Mouse (Mus musculus) MEL (cell line): Measurements from ENCODE around the gene Kcnc3.

Source experiments
- CTCF ChIP-seq, 3 experiments: IDR thresholded peaks in 2 of 3; conservative IDR thresholded peaks in 1 of 3; 2 replicates each; pipeline ENCODE4 v1.5.1; 2011 to 2012; ENCODE audit warnings: low read length in 3 of 3, low read depth in 2 of 3, mild to moderate bottlenecking in 2 of 3, improper control_type of control experiment in 1 of 3, inconsistent platforms in 1 of 3, mixed read lengths in 1 of 3, moderate library complexity in 1 of 3; ENCODE audit not compliant: control insufficient read depth in 1 of 3, insufficient read depth in 1 of 3, poor library complexity in 1 of 3, severe bottlenecking in 1 of 3
- GABPA ChIP-seq: IDR thresholded peaks from 2 replicates; pipeline ENCODE4 v1.6.1; 2012; ENCODE audit warnings: low read depth, mild to moderate bottlenecking, inconsistent platforms, low read length, improper control_type of control experiment, moderate library complexity
- MAX ChIP-seq: IDR thresholded peaks from 2 replicates; pipeline ENCODE4 v1.6.1; 2011; ENCODE audit warnings: low read length, improper control_type of control experiment
- MAZ ChIP-seq: IDR thresholded peaks from 2 replicates; pipeline ENCODE4 v1.6.1; 2012; ENCODE audit warnings: low read depth, mild to moderate bottlenecking, inconsistent platforms, low read length, improper control_type of control experiment
- POLR2A ChIP-seq, 2 experiments: IDR thresholded peaks; 2 replicates each; pipeline ENCODE4 v1.6.1; 2011 to 2012; ENCODE audit warnings: low read length in 2 of 2, mild to moderate bottlenecking in 2 of 2, control low read depth in 1 of 2, improper control_type of control experiment in 1 of 2, low read depth in 1 of 2, moderate library complexity in 1 of 2; ENCODE audit not compliant: control insufficient read depth in 1 of 2, insufficient read depth in 1 of 2, poor library complexity in 1 of 2
- POLR2AphosphoS5 ChIP-seq: IDR thresholded peaks from 2 replicates; pipeline ENCODE4 v1.6.1; 2012; ENCODE audit warnings: low read depth, borderline replicate concordance, mild to moderate bottlenecking, inconsistent platforms, low read length, moderate library complexity, mixed read lengths
- RCOR1 ChIP-seq: IDR thresholded peaks from 2 replicates; pipeline ENCODE4 v1.6.1; 2012; ENCODE audit warnings: low read depth, mild to moderate bottlenecking, inconsistent platforms, low read length, improper control_type of control experiment
- TBP ChIP-seq: IDR thresholded peaks from 2 replicates; pipeline ENCODE4 v1.8.0; 2011; ENCODE audit warnings: low read depth, low read length, improper control_type of control experiment
- UBTF ChIP-seq: IDR thresholded peaks from 2 replicates; pipeline ENCODE4 v1.6.1; 2012; ENCODE audit warnings: low read depth, mild to moderate bottlenecking, inconsistent platforms, low read length, improper control_type of control experiment, moderate library complexity, borderline replicate concordance; ENCODE audit not compliant: insufficient read depth
- ZC3H11A ChIP-seq: IDR thresholded peaks from 2 replicates; pipeline ENCODE4 v1.6.1; 2012; ENCODE audit warnings: low read depth, mild to moderate bottlenecking, inconsistent platforms, low read length, improper control_type of control experiment

GRCm38 (mm10) chr7:44593051-44593450 lies 2.6 kb downstream of the Kcnc3 start:
- no peak for TF ChIP-seq CTCF (IDR thresholded peaks at IDR 0.05 in 2 of 3, conservative IDR thresholded peaks at IDR 0.05 in 1 of 3; ENCODE audit: control insufficient read depth in 1 of 3, insufficient read depth in 1 of 3, low read depth in 2 of 3, low read length in 3 of 3, poor library complexity in 1 of 3, severe bottlenecking in 1 of 3)
- TF ChIP-seq GABPA = no peak
- TF ChIP-seq POLR2AphosphoS5 = no peak
- TF ChIP-seq MAX = no peak
- TF ChIP-seq TBP = no peak
- TF ChIP-seq UBTF = no peak
- no peak for TF ChIP-seq POLR2A (IDR thresholded peaks at IDR 0.05; ENCODE audit: control insufficient read depth in 1 of 2, insufficient read depth in 1 of 2, low read depth in 1 of 2, low read length in 2 of 2, poor library complexity in 1 of 2)
- no peak for TF ChIP-seq ZC3H11A
- no peak for TF ChIP-seq MAZ
- TF ChIP-seq RCOR1 = no peak
